Mouse (Mus musculus) brain, embryonic 14.5 days (tissue): ENCODE data around the gene Prkag1.

Source experiments
- CTCF ChIP-seq: fragments of 200-500 bp; IDR thresholded peaks from 2 replicates; pipeline ENCODE4 v1.5.1; 2012; ENCODE audit warnings: inconsistent platforms, mild to moderate bottlenecking, moderate library complexity, borderline replicate concordance; ENCODE audit not compliant: insufficient read depth, insufficient read length; ENCODE audit errors: extremely low read depth
- POLR2A ChIP-seq: fragments of 200-500 bp; IDR thresholded peaks from 2 replicates; pipeline ENCODE4 v1.6.1; 2012; ENCODE audit warnings: mild to moderate bottlenecking, inconsistent platforms, borderline replicate concordance; ENCODE audit not compliant: poor library complexity, insufficient read depth, insufficient read length, severe bottlenecking; ENCODE audit errors: extremely low read depth

DNA sequence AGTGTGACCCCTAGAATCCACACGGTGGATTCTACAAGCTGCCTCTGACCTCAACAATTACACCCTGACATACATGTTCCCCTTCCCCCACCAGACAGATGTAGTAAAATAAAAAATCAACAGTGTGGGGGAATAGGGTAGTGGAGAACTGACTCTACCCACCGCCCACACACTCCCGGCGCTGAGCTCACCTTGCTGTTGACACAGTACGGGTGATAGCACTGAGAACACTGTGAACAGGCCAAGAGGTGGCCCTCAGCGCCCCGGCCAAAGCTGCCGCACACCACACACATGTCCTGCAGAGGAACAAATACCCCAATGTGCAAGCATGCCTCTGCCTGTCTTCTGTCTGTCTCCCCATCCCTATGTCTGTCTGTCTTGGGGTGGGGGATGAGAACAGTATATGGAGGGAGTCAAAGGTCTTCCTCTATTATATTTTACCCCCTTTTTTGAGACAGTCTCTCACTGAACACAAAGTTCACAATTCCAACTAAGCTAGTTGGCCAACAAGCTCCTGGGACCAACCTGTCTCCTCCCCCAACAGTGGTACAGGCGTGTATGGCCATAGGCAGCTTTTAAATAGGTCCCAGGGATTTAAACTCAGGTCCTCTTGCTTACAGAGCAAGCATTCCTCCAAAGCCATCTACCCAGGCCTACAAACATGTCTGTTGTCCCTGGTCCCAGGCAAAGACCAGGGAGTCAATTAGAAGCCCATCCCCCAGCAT, 28.2 kb upstream of the Prkag1 start:
- TF ChIP-seq POLR2A = no peak
- no peak for TF ChIP-seq CTCF
